Mouse (Mus musculus) E14TG2a.4 (cell line): ENCODE data around the gene Dnah7c.
"Not testable (repeated sequence)": the region's sequence is repeated elsewhere in the genome, so short reads cannot be mapped to it uniquely, and the experiment has no call there.

Experiments
- H3K27me3 ChIP-seq: 2 replicates; pipeline ENCODE4 v1.6.1; 2014; ENCODE audit warnings: low read length, control low read depth; ENCODE audit not compliant: insufficient read depth
- H3K36me3 ChIP-seq: 2 replicates; pipeline ENCODE4 v1.6.1; 2014; ENCODE audit warnings: low read length, control low read depth; ENCODE audit not compliant: insufficient read depth
- H3K4me1 ChIP-seq: replicated peaks from 2 replicates; pipeline ENCODE4 v1.6.1; 2014; ENCODE audit warnings: low read depth, low read length, control low read depth
- H3K4me3 ChIP-seq: replicated peaks from 2 replicates; pipeline ENCODE4 v1.5.1; 2014; ENCODE audit warnings: mild to moderate bottlenecking, low read length
- H3K9me3 ChIP-seq: 2 replicates; pipeline ENCODE4 v1.6.1; 2014; ENCODE audit warnings: low read length, control low read depth
- CTCF ChIP-seq: conservative IDR thresholded peaks from 2 replicates; pipeline ENCODE4 v1.5.1; 2014; ENCODE audit warnings: low read length
- NANOG ChIP-seq: IDR thresholded peaks from 2 replicates; pipeline ENCODE4 v1.6.1; 2014; ENCODE audit warnings: borderline replicate concordance, low read length, mixed read lengths
- POU5F1 ChIP-seq: IDR thresholded peaks from 2 replicates; pipeline ENCODE4 v1.6.1; 2014; ENCODE audit warnings: low read length, borderline replicate concordance

Gene Dnah7c

DNA sequence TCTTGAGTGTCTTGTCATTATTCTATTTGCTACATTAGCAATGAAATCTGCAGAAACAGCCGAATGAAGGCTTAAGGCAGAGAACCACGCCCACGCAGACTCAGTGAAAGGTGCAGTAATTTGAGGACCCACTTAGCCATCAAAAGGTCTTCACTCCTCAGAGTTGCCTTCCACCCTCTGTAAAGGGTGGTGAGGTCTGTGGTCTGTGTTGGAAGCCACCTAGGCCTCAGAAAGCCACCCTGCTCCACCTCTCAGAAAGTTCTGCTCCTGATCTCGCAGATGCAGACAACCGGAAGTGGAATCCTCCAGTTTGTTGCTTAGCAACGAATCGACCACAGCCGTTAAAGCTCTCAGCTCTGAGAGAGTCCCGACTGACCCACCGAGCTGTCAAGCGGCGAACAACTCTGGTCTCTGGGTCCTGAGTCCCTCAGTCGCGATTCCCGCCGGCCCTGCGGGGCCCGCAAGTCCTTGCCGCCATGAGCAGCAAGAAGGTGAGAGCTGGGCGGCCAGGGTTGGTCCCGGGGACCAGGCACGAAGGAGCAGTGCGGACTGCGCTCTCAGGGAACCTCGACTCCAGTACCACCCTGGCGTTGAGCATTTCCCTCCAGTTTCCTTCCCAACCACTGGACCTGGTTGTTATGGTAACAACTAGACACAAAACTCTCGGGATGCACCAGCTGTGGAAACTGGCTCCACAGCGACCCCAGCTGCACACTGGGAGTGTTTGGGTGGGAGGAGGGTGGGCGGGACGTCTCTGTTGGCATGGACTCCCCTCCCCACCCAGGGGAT, at the start of gene Dnah7c:
Dnah7c (plus strand) TSS at position 456 of the 789 bp plus-strand sequence.
- H3K9me3 ChIP-seq = no peaks in the 10 kb centered on the region
- peak within 1 kb of the TSS; percentile 72 for H3K4me3 ChIP-seq
- peaks cover 3% of the 10 kb centered on the region; the same call in 1 of the 2 replicates for H3K4me1 ChIP-seq
- TF ChIP-seq CTCF (no peak), POU5F1 (no peak), NANOG (no peak)
- no peaks in the 10 kb centered on the region for H3K36me3 ChIP-seq
- no peaks in the 10 kb centered on the region for H3K27me3 ChIP-seq

DNA sequence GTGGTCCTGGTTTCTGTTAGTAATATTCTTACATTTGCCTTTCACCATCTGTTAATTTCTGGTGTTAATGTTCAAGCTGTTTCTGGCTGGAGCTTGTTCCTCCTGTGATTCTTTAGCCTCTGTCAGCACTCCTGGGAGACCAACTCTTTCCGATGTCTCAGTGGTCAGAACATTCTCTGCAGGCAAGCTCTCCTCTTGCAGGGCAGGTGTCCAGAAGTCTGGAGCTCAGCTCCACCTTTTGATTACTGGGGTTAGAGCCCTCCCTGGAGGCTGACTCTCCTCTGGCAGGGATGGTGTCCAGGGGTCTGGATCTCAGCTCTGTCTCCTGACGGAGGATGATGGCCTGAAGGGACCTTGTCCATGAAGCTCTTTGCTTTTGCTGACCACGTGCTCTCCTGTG, 44.8 kb upstream of the Dnah7c start:
- H3K9me3 ChIP-seq = peaks cover 30% of the 10 kb centered on the region
- not testable (repeated sequence) for H3K27me3 ChIP-seq, H3K36me3 ChIP-seq, H3K4me3 ChIP-seq, H3K4me1 ChIP-seq

DNA sequence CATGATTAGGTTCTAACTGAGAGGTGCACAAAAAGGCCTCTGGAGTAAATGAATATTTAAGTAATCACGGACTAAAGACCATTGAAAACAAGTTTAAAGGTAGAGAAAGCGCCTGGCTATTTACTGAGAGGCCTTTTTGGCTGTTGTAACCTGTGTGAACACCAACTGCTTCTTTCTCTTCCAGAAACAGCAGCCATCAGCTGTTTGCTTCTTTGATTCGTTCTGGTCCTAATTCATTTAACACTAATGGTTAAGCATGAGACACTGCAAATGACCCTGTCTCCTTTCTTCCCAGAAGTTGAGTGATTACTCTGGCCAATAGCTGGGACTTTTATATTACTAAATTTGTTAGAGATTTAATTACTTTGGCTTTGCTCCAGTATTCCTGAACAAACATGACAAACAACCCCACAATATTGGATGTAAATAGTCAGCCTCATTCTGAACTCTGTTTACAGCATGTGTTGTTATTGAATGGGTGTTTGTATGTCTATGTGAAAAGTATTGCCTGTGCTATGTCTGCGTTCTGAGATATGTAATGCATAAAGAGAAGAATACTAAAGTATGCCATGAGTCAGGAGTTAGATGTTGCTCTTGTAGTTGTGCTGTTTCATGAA, 30.6 kb upstream of the Dnah7c start:
- H3K36me3 ChIP-seq, H3K4me1 ChIP-seq, H3K27me3 ChIP-seq, H3K4me3 ChIP-seq: not testable (repeated sequence)
- peaks cover 60% of the 10 kb centered on the region for H3K9me3 ChIP-seq

DNA sequence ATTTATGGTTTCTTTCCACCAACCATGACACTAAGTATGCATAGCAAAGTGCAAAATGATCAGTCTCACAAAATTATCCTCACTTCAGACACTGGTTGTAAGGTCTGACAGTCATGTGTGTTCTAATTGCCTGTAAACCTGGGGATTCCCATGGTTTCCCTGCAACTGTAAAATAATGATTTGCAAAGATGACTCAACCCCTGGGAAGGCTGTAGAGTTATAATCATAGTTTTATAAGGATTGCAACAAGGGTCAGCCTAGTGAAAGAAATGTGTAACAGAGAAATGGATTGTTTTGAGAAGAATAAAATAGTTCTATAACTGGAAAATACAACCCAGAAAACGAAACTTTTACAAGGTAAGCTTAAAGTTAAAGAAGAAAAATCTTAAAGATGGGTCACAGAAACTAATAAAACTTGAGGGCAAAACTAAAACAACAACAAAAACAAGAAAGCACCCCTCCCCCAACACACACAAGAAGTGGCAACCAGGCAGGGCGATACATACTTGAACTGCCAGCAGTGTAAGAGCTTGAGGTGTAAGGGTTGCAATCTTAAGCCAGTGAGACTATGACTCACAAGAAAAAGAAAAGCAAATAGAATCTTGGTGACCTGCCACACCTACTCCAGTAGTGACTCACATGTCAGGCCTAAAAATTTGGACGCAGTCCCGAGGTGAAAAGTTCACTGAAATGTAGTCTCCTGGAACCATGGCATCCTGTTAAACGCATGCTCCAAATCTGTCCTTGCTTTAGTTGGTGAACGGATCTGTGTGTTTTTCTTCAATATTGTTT, 16.9 kb upstream of the Dnah7c start:
- H3K36me3 ChIP-seq = no peaks in the 10 kb centered on the region
- H3K4me1 ChIP-seq = no peaks in the 10 kb centered on the region
- H3K4me3 ChIP-seq = no peak overlapping the region
- no peak for TF ChIP-seq NANOG
- no peak for TF ChIP-seq CTCF
- no peak for TF ChIP-seq POU5F1
- H3K27me3 ChIP-seq = no peaks in the 10 kb centered on the region
- peaks cover 8% of the 10 kb centered on the region; the same call in 1 of the 2 replicates for H3K9me3 ChIP-seq

DNA sequence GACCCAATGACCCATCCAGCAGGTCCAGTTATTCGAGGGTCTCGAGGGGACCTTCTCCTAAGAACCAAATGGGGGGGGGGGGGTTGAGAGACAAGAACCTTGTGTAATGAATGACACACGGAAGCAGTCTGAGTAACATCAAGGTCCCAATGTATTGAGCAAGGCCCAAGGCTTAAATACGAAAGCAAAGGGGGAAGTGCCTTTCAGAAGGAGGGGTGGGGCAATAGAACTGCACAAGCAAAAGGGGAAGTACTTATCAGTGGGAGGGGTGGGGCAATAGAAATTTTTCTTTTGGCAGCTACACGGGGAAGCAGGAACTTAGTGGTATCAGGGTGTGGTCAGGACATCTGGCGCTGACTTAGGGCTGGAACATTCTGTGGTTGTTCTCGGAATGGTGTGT, 10.6 kb upstream of the Dnah7c start:
- not testable (repeated sequence) for H3K36me3 ChIP-seq, H3K4me1 ChIP-seq, H3K4me3 ChIP-seq

DNA sequence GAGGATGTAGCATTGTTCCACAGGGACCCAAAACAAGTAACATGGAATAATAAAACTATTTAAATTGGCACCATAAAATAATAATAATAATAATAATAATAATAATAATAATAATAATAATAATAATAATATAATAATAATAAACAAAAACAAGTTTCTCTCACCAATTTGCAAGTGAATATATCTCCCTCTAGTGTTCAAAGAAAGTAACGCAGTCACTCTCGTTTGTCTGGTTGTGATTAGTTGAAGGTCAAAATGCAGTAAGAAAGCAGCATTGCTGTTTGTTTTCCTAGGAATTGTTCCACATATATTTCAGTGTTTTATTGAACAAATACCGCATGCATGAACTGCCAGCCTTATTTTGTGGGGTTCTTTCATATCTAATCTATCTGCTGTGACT, 8.4 kb upstream of the Dnah7c start:
- not testable (repeated sequence) for H3K4me1 ChIP-seq, H3K36me3 ChIP-seq, H3K9me3 ChIP-seq, H3K27me3 ChIP-seq, H3K4me3 ChIP-seq
- peak; percentile 41 for TF ChIP-seq CTCF

More for the DNA sequence above, 10.6 kb upstream of the Dnah7c start:
- H3K9me3 ChIP-seq, H3K27me3 ChIP-seq: not testable (repeated sequence)

DNA sequence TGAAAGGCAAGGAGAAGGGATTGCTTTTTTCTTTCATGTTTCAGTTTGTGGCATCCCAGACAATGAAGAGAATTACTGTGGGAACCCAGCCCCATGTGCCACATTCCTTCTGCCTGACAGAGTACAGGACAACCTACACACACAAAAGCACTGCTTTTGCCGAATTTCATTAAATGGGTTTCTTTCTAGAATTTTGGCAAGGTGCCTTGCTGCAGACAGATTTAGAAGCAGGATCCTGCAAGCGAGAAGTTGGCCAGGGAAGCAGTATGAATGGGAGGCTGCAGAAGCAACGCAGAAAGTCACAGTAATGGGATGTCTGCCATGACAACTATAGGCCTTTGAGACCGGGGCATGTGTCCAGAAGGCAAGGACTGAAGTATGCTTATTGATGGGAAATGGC, 6.4 kb upstream of the Dnah7c start:
- H3K36me3 ChIP-seq, H3K4me1 ChIP-seq, H3K4me3 ChIP-seq, H3K9me3 ChIP-seq, H3K27me3 ChIP-seq: not testable (repeated sequence)

DNA sequence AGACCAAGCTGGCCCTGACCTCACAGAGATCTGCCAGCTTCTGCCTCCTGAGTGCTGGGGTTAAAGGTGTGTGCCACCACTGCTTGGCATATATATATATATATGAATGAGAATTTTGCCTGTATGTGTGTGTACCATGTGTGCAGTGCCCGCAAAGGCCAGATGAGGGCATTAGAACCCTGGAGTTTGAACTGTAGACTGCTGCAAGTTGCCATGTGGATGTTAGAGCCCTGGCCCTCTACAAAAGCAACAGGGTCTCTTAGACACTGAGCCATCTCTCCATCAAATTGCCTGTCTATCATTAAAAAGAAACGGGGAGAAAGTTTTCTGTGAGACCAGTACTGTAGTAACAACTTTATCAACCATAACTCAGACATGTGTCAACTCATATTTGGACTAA, 3.0 kb downstream of the Dnah7c start:
- TF ChIP-seq CTCF (peak; percentile 26; the same call in 1 of the 2 replicates), POU5F1 (no peak)
- Histone ChIP-seq H3K9me3 (peaks cover 4% of the 10 kb centered on the region), H3K4me1 (peaks cover 3% of the 10 kb centered on the region; the same call in 1 of the 2 replicates), H3K36me3 (no peaks in the 10 kb centered on the region), H3K4me3 (no peak overlapping the region), H3K27me3 (no peaks in the 10 kb centered on the region)

DNA sequence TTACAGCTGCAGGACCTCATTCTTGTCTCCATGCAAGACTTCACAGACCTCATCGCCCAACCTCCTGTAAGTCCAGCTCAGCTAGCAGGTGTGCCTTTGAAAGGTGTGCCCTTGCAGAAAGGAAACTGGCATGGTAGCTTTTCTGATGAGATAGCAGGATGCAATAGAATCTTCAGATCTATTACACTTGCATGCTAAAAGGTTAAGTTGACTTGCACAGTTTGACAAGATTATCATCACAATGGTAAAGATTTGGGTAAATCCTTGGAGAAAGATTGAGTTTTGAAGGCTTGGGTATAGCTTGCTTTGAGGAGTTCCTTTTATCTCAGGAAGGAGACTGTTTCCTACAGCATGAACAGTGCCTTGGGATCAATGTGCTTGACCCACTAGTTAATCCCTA, 89.3 kb downstream of the Dnah7c start:
- not testable (repeated sequence) for H3K9me3 ChIP-seq, H3K36me3 ChIP-seq, H3K4me3 ChIP-seq, H3K27me3 ChIP-seq, H3K4me1 ChIP-seq
- TF ChIP-seq NANOG = peak; percentile 80; the same call in 1 of the 2 replicates
